Mouse (Mus musculus) neural tube, embryonic 12.5 days (tissue): ENCODE data around the gene Kif3a. TPM values are rescaled to one million over a fixed set of nuclear protein-coding genes. Genes with fewer than 3 reads are reported as not detected.
"Not testable (repeated sequence)": the region's sequence is repeated elsewhere in the genome, so short reads cannot be mapped to it uniquely, and the experiment has no call there.

Source experiments
- ATAC-seq: fragments of 200-750 bp; cut with Nextera tagmentation; 2 replicates; pipeline ENCODE4 v1.8.0; 2017; ENCODE audit warnings: low read depth, mild to moderate bottlenecking, moderate TSS enrichment, moderate library complexity; ENCODE audit not compliant: low FRiP score
- H3K27ac ChIP-seq: fragments of 300-500 bp; sonication (generic); 2 replicates; pipeline ENCODE4 v1.5.1; 2016
- H3K27me3 ChIP-seq: fragments of 300-500 bp; sonication (generic); replicated peaks from 2 replicates; pipeline ENCODE4 v1.6.1; 2016; ENCODE audit warnings: mild to moderate bottlenecking
- H3K36me3 ChIP-seq: fragments of 300-500 bp; sonication (generic); 2 replicates; pipeline ENCODE4 v1.6.1; 2016; ENCODE audit warnings: mild to moderate bottlenecking
- H3K4me1 ChIP-seq: fragments of 300-500 bp; sonication (generic); 2 replicates; pipeline ENCODE4 v1.6.1; 2016
- H3K4me2 ChIP-seq: fragments of 300-500 bp; sonication (generic); replicated peaks from 2 replicates; pipeline ENCODE4 v1.6.1; 2016; ENCODE audit warnings: mild to moderate bottlenecking
- H3K4me3 ChIP-seq: fragments of 300-500 bp; sonication (generic); 2 replicates; pipeline ENCODE4 v1.5.1; 2016
- H3K9ac ChIP-seq: fragments of 300-500 bp; sonication (generic); 2 replicates; pipeline ENCODE4 v1.6.1; 2016; ENCODE audit warnings: mild to moderate bottlenecking
- H3K9me3 ChIP-seq: fragments of 300-500 bp; sonication (generic); 2 replicates; pipeline ENCODE4 v1.6.1; 2016; ENCODE audit warnings: mild to moderate bottlenecking
- WGBS: fragments of 180-500 bp; shearing (Covaris S2); methylation state at CpG from one replicate; pipeline ENCODE4 v1.1.7; 2016; 5-methylcytosine and 5-hydroxymethylcytosine counted together
- polyA plus RNA-seq: library from polyadenylated mRNA; unstranded; fragments of >200 nt; fragmentation: Nextera tagmentation; extraction: Ambion mirVana; gene quantifications from 2 replicates; pipeline ENCODE4 v1.2.1, GENCODE M21; 2016

Gene Kif3a
- polyA plus RNA-seq, 1 experiment from 2014 or later = 145 TPM

DNA sequence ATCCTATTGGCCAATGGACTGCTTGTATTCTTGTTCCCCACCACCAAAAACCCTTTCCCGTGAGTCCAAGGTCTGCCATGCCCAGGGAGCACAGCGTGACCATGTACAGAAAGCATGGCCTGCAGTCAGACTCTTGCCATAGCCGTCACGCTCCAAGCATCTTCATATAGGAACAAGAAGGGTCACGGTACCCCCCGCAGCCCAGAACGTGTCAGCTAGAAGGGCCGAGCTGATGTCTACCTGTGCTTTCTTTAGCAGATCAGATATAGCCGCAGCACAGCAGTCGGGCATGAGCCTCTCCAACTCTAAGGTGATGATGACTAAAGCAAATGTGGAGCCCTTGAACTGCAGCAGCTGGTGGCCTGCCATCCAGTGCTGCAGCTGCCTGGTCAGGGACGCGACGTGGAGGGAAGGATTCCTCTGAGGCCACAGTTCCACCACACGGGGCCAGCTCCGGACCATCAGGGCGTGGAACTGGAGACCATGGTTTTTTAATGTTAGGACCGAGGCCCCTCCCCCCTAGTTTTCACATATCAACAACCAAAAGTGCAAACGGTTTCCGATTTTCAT is 19.1 kb upstream of the Kif3a start:
- ATAC-seq = no peak
- Histone ChIP-seq H3K4me2 (no peak overlapping the region), H3K27ac (no peak overlapping the region), H3K36me3 (no peaks in the 10 kb centered on the region), H3K27me3 (no peaks in the 10 kb centered on the region), H3K4me1 (peaks cover 6% of the 10 kb centered on the region), H3K4me3 (no peak overlapping the region), H3K9me3 (no peaks in the 10 kb centered on the region), H3K9ac (no peak overlapping the region)
- WGBS = 85% methylated on average over 19 of the region's 19 CpGs

DNA sequence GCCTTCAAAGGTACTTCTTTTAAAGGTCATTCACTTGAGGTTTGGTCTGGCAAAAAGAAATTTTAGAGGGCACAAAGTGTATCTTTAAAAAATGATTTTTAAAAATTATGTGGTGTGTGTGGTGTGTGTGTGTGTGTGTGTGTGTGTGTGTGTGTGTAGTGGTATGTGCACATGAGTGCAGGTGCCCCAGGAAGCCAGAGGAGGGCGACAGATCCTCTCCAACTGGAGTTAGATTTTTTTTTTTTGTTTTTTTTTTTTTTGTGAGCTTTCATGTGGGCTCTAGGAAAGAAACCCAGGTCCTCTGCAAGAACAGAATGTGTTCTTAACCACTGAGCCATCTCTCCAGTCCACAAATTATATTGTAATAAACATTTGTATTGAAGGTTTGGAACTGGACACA is 16.5 kb upstream of the Kif3a start:
- no peak overlapping the region for H3K4me2 ChIP-seq
- no peaks in the 10 kb centered on the region for H3K27me3 ChIP-seq
- H3K9me3 ChIP-seq = no peaks in the 10 kb centered on the region
- no peaks in the 10 kb centered on the region for H3K36me3 ChIP-seq
- no peak overlapping the region for H3K27ac ChIP-seq
- WGBS = 90% methylated on average over 1 of the region's 1 CpGs
- H3K9ac ChIP-seq = no peak overlapping the region
- no peak for ATAC-seq
- H3K4me1 ChIP-seq = peaks cover 6% of the 10 kb centered on the region
- H3K4me3 ChIP-seq = no peak overlapping the region

DNA sequence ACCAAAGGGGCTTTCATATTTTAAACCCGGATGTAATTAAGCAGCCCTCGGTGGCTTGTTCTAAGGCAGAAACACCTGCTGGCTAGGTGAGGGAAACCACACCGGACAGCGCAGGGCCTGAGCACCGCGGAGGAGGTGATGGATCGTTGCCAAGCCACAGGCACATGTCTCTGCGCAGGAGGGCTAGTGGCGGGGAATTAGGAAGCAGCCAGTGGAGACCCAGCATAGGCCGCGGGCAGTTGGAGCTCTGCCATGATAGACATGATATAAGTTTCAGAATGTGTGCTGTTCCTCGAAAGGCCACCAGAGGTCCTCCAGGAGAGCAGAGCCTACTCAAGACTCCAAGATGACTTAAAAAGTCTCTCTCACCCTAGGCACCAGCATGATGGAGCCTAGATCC is 15.4 kb upstream of the Kif3a start:
- H3K9me3 ChIP-seq = no peaks in the 10 kb centered on the region
- H3K4me1 ChIP-seq = no peaks in the 10 kb centered on the region
- no peak overlapping the region for H3K4me2 ChIP-seq
- H3K27me3 ChIP-seq = no peaks in the 10 kb centered on the region
- no peak overlapping the region for H3K9ac ChIP-seq
- no peak for ATAC-seq
- no peak overlapping the region for H3K27ac ChIP-seq
- 76% methylated on average over 12 of the region's 12 CpGs for WGBS
- no peaks in the 10 kb centered on the region for H3K36me3 ChIP-seq
- H3K4me3 ChIP-seq = no peak overlapping the region

DNA sequence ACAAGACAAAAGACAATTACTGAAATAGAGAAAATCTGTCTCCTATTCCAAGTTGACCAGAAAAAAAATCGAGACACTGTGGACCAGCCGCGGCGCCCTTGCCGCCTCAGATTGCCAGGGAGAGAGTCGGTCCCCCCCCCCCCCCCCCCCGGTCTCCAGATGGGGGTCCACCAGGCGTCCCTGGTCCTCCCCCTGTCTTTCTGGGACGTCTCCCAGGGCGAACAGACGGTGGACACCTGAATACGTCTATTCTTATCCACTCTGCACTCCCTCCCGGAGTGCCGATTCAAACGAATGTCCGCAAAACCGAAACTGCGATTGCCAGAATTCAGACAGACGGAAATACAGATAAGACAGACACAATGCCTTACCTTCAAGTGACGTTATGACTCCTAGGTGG is 10.7 kb upstream of the Kif3a start:
- ATAC-seq, H3K36me3 ChIP-seq: not testable (repeated sequence)
- WGBS = 96% methylated on average over 5 of the region's 20 CpGs

DNA sequence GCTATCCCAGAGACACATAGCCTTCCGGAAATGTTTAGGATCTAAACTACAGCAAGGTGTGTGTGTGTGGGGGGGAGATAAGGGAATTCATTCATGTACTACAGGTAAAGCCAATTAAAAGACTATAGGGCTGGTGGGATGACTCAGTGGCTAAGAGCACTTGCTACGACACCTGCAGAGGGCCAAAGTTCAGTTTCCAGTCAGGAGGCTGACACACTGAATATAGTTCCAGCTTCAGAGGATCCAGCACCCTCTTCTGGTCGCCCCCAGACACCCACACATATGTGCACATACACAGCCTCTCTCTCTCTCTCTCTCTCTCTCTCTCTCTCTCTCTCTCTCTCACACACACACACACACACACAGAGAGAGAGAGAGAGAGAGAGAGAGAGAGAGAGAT is 9.2 kb upstream of the Kif3a start:
- H3K9ac ChIP-seq, H3K27me3 ChIP-seq, H3K4me3 ChIP-seq, ATAC-seq, H3K27ac ChIP-seq, H3K4me1 ChIP-seq, H3K36me3 ChIP-seq, H3K9me3 ChIP-seq, H3K4me2 ChIP-seq: not testable (repeated sequence)
- WGBS = 94% methylated on average over 1 of the region's 3 CpGs

More for the DNA sequence above, 10.7 kb upstream of the Kif3a start:
- not testable (repeated sequence) for H3K27me3 ChIP-seq, H3K4me1 ChIP-seq, H3K9ac ChIP-seq, H3K9me3 ChIP-seq, H3K27ac ChIP-seq, H3K4me2 ChIP-seq, H3K4me3 ChIP-seq

DNA sequence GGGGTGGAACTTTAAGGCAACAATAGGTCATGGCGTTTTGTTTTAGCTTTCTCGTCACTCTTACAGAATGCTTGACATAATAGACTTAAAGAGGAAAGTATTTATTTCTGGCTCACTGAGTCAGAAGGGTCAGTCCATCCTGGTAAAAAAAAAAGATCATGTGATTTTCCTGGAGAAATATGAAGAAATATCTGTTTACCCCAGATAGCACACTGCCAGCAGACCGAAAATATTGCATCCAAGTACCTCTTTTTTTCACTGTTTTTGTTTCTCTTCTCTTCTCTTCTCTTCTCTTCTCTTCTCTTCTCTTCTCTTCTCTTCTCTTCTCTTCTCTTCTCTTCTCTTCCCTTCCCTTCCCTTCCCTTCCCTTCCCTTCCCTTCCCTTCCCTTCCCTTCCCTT is 7.2 kb upstream of the Kif3a start:
- H3K4me2 ChIP-seq, ATAC-seq, H3K9me3 ChIP-seq, H3K4me1 ChIP-seq, H3K9ac ChIP-seq, H3K27me3 ChIP-seq, H3K4me3 ChIP-seq, H3K36me3 ChIP-seq, H3K27ac ChIP-seq: not testable (repeated sequence)
- 86% methylated on average over 1 of the region's 3 CpGs for WGBS

DNA sequence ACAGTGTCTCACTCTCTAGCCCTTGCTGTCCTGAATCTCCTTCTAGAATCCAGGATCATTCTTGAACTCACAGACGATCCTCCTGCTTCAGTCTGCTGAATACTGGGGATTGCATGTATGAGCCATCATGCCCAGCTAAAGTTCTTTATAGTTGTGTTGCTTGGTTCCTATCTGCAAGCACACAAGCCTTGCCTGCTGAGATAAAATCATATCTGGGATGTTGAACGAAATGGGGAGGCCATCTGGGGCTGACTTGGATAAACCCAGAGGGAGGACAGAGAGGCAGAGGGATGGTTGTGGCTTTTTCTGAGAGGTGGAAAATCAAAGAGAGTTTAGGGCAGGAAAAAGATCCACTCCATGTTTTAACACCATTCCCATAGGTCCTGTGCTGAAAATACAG is 5.2 kb upstream of the Kif3a start:
- H3K4me2 ChIP-seq = no peak overlapping the region
- no peak overlapping the region for H3K4me3 ChIP-seq
- 0 out of 2 replicates have a peak, but pooled peaks cover 3% of the 10 kb centered on the region for H3K4me1 ChIP-seq
- no peaks in the 10 kb centered on the region for H3K9me3 ChIP-seq
- WGBS = 87% methylated on average over 2 of the region's 2 CpGs
- no peaks in the 10 kb centered on the region for H3K27me3 ChIP-seq
- ATAC-seq = no peak
- H3K27ac ChIP-seq = no peak overlapping the region
- H3K9ac ChIP-seq = no peak overlapping the region
- H3K36me3 ChIP-seq = no peaks in the 10 kb centered on the region

DNA sequence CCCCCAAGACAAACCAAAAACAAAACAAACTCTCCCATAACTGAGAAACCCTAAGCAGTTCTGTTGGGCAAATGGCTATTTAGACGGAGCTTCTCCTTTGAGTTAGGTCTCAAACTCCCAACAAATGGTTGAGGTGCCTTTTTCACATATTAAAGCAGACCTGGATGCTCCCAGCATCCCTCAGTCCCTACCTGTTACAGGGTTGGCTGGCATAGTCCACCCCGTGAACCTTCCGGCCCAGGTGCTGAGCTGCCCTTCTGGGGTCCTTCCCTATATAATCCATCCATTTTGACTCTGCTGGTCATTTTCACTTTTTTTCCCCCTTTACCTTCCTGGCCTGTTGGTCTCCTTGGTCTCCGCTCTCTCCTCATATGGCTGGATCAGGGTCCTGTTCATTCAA is 533 bp upstream of the Kif3a start:
- 90% methylated on average over 4 of the region's 4 CpGs for WGBS
- H3K27ac ChIP-seq = no peak overlapping the region
- peaks cover 17% of the 10 kb centered on the region for H3K4me1 ChIP-seq
- no peaks in the 10 kb centered on the region for H3K9me3 ChIP-seq
- peaks cover 10% of the 10 kb centered on the region; the same call in 1 of the 2 replicates for H3K36me3 ChIP-seq
- H3K27me3 ChIP-seq = no peaks in the 10 kb centered on the region
- H3K9ac ChIP-seq = peak overlapping the region; percentile 89; the same call in 1 of the 2 replicates
- H3K4me2 ChIP-seq = peak overlapping the region; percentile 67
- no peak for ATAC-seq
- peak overlapping the region; percentile 95 for H3K4me3 ChIP-seq

DNA sequence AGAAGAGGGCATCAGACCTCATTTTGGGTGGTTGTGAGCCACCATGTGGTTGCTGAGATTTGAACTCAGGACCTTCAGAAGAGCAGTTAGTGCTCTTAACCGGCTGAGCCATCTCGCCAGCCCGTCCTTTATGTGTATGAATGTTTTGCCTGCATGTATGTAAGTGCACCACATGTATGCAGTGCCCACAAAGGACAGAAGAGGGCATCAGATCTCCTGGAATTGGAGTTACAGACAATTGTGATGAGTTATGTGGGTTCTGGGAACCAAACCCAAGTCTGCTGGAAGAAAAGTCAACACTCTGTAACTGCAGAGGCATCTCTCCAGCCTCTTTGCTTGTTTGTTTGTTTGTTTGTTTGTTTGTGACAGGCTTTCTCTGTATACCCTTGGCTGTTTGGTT is 13.4 kb downstream of the Kif3a start:
- no peak overlapping the region for H3K9ac ChIP-seq
- no peak overlapping the region for H3K4me2 ChIP-seq
- WGBS = 98% methylated on average over 3 of the region's 3 CpGs
- no peak overlapping the region for H3K27ac ChIP-seq
- no peak for ATAC-seq
- H3K4me3 ChIP-seq = no peak overlapping the region
- H3K4me1 ChIP-seq = no peaks in the 10 kb centered on the region
- H3K9me3 ChIP-seq = no peaks in the 10 kb centered on the region
- no peaks in the 10 kb centered on the region for H3K27me3 ChIP-seq
- H3K36me3 ChIP-seq = peaks cover 49% of the 10 kb centered on the region

DNA sequence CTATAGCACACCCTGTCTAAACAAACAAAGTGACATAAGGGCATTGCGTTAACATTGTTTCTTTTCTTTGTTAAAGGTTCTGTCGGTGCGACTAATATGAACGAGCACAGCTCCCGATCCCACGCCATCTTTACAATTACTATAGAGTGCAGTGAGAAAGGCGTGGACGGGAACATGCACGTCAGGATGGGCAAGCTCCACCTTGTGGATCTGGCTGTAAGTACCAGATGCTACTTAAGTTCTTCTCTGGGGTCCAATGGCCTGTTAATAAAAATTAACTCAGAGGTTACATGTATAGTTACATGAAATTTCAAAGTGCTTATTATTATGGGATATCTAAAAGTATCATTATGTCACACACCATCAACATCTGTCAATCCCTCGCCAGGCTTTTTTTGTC is 16.0 kb downstream of the Kif3a start:
- Histone ChIP-seq H3K9me3 (no peaks in the 10 kb centered on the region), H3K4me1 (no peaks in the 10 kb centered on the region), H3K27me3 (no peaks in the 10 kb centered on the region), H3K36me3 (peaks cover 65% of the 10 kb centered on the region), H3K9ac (no peak overlapping the region), H3K27ac (no peak overlapping the region), H3K4me2 (no peak overlapping the region), H3K4me3 (no peak overlapping the region)
- 75% methylated on average over 10 of the region's 10 CpGs for WGBS
- no peak for ATAC-seq

DNA sequence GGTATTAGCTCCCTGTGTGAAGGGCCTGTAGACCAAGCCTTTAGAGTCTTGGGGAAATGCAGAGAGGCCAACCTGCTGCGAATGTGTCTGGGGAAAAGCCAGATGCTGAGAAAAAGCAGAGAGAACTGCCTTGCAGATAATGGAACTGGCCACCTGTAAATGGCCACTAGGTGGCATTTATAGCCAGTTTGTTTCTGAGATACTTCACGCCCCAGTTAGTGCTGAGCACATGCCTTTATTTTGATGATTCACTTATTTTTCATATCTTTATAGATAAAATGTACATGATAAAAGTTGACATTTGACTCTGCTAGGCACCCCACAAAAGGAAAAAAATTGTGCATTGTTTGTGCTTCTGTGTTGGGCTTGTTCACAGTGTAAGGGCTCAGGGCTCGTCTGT is 17.7 kb downstream of the Kif3a start:
- Histone ChIP-seq H3K36me3 (peaks cover 67% of the 10 kb centered on the region), H3K9me3 (no peaks in the 10 kb centered on the region), H3K4me3 (no peak overlapping the region), H3K9ac (no peak overlapping the region), H3K27me3 (no peaks in the 10 kb centered on the region), H3K27ac (no peak overlapping the region), H3K4me1 (no peaks in the 10 kb centered on the region), H3K4me2 (no peak overlapping the region)
- 76% methylated on average over 3 of the region's 3 CpGs for WGBS
- no peak for ATAC-seq

DNA sequence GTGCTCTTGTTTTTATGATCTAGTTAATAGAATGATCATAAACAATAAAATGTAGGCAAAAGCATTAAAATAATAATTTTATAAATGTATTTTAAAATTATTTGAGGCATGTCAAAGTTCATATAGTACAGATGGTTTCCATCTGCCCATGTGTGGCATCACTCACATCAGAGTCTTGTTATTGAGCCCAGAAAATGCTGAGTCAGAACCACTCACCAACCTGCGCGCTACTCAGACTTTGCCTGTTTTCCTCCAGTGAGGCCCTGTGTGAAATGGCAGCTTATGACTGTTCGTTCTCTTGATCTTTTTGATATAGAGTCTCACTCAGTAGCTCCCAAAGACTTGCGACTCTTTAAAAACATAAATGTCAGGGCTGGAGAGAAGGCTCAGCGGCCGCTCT is 18.3 kb downstream of the Kif3a start:
- no peak overlapping the region for H3K27ac ChIP-seq
- no peak overlapping the region for H3K9ac ChIP-seq
- H3K4me2 ChIP-seq = no peak overlapping the region
- no peak for ATAC-seq
- no peaks in the 10 kb centered on the region for H3K9me3 ChIP-seq
- no peaks in the 10 kb centered on the region for H3K27me3 ChIP-seq
- no peak overlapping the region for H3K4me3 ChIP-seq
- H3K36me3 ChIP-seq = peaks cover 62% of the 10 kb centered on the region
- 96% methylated on average over 6 of the region's 6 CpGs for WGBS
- no peaks in the 10 kb centered on the region for H3K4me1 ChIP-seq

DNA sequence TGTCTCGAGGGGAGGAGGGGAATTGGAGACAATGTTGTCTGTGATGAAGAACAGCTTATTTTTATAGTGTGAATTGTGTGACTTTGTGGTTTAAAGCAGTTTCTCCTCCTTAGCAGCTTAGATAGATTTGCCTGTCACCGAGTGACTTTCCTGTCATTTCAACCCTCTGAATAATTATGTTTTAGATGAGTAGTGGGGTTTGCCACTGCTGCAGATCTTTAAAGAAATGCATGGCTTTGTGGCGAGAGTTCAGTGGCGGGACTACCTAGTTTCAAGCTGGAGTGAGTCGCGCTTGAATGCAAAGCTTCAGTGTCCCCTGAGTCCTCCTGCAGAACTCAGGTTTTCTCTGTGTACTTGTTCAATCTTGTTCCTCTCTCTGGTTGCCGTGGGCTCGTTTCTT is 21.1 kb downstream of the Kif3a start:
- Histone ChIP-seq H3K9ac (no peak overlapping the region), H3K4me1 (no peaks in the 10 kb centered on the region), H3K27ac (no peak overlapping the region), H3K9me3 (no peaks in the 10 kb centered on the region), H3K4me3 (no peak overlapping the region), H3K27me3 (no peaks in the 10 kb centered on the region), H3K36me3 (peaks cover 75% of the 10 kb centered on the region), H3K4me2 (no peak overlapping the region)
- WGBS = 84% methylated on average over 8 of the region's 8 CpGs
- no peak for ATAC-seq
